Mouse (Mus musculus) testis, adult 10 weeks (tissue): Measurements from ENCODE around the gene Olfr62. TPM values are rescaled to one million over a fixed set of nuclear protein-coding genes. Genes with fewer than 3 reads are reported as not detected.

Experiments
- polyA plus RNA-seq: library from polyadenylated mRNA; stranded (reverse); fragments of 350-450 nt; fragmentation: Illumina TruSeq; extraction: RNeasy Lipid Tissue Mini Kit (QIAGEN cat#74804); gene quantifications from one replicate; pipeline ENCODE4 v1.2.3, GENCODE M21; 2014; ENCODE audit warnings: low read depth, low replicate concordance

Gene Olfr62
- 0.25 TPM for polyA plus RNA-seq

DNA sequence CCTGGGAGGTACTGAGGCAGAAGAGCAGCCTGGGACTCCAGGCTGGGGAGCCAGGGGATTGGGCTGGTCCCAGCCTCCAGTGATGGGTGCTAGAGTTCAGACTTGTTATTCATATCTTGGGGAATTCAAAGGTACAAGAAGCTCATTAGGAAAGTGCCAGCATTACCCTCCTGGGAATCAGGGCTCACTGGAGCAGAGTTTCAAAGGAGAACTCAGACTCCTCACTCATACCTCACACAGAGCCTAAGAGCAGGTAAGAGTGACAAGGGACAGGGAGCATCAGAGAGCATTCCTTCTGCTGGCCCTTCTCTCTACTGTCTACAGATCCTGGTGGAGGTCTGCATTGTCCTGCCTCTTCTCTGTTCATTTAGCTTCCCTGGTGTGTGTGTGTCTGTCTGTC lies at the start of gene Olfr62:
Gene Olfr62 (plus strand): TSS at position 301 of the 400 bp plus-strand sequence.

DNA sequence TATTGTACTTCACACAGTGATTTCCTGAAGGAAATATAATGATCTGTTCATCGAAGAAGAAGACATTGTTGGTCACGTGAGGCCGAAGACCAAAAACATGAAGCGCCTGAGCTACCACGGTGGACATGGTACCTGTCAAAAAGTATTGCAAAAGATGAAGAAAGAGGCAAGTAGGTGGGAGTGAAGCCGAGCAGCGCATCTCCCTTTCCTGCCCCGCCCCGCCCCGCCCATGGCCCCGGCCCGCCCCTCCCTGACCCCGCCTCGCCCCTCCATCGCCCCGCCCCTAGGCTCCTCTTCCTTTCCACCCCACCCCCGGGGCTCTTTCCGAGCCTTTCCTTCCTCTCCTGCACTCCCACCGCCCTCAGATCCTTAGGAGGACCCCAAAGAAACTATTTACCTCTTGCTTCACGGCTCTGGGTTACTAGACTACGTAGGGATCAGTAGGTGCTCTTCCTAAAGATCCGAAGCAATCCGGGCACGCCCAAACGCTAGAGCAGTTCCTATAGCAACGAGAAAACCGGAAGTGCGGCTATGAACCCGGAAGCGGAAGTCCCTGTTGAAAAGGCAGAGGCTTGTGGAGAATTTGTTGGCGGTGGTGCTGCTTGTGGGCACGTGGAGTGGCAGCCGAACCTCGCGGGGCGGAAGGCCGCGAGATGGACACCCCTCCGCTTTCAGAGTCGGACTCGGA lies 38.3 kb upstream of the Olfr62 start, which contains the start of the genes Cfap57 and Ebna1bp2:
Gene Cfap57 (minus strand): TSS at position 499 of the 688 bp plus-strand sequence.
Gene Ebna1bp2 (plus strand): TSS at position 521 of the 688 bp plus-strand sequence.

DNA sequence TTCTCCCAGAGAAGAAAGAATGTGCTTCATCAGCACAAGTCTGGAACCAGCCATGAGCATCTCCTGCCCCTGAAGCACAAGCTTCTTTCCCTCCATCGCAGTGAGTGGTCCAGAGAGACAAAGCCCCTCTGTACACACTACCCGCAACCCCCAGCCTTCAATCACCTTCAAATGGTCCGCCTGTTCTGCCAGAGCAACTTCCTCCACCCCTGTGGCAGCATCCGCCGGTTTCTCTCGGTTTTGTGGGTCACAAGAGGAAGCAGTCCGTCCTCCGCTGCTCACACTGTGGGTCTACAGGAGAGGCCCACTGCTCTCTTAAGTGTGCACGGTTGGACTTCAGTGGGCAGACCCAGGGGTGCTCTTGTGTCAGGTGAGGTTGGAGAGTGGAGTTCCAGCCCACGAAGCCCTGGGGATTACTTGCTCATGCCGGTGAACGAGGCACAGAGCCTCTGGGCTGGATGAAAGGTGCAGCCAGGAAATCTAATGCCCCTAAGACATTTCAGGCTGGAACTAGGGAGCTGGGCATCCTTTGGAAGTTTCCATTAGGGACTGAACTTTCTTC lies 33.7 kb downstream of the Olfr62 start, which contains the start of gene Olfr1342:
Gene Olfr1342 (minus strand): TSS at position 345 of the 562 bp plus-strand sequence.

DNA sequence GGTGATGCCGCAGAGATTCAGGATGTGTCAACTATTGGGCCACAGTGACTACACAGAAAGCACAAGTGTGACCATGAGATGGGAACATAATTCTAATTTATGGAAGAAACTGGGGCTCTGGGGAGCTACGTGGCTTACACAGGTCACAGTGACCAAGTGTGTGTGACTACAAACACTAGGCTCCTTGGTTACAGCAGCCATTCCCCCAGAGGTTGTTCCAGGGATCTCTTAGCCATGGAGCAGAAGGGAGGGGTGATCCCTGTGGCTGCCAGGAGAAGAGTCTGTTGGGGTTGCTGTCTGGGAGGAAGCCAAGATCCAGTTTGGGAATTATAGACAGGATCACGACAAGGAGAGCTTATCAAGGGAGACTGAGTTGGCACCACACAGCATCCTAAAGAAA lies 44.5 kb downstream of the Olfr62 start, which contains the start of gene Olfr1341:
Gene Olfr1341 (plus strand): TSS at position 301 of the 400 bp plus-strand sequence.

Other genes starting within 250 kb of the Olfr62 start
- 1.6 TPM for gene Szt2, start 249.7 kb upstream of the Olfr62 start, polyA plus RNA-seq
- gene Med8, start 249.6 kb upstream of the Olfr62 start, polyA plus RNA-seq = 38.6 TPM
- 2.8 TPM for gene Elovl1, start 230.9 kb upstream of the Olfr62 start, polyA plus RNA-seq
- gene Cdc20, start 221.6 kb upstream of the Olfr62 start, polyA plus RNA-seq = 23.1 TPM
- not detected for gene Mpl, start 201.4 kb upstream of the Olfr62 start, polyA plus RNA-seq
- gene Tie1, start 168.9 kb upstream of the Olfr62 start, polyA plus RNA-seq = 0.18 TPM
- not detected for gene 2610528J11Rik, start 132.0 kb upstream of the Olfr62 start, polyA plus RNA-seq
- not detected for gene Tmem125, start 114.9 kb upstream of the Olfr62 start, polyA plus RNA-seq
- gene Cfap57, start 38.2 kb upstream of the Olfr62 start, polyA plus RNA-seq = 92.6 TPM
- gene Ebna1bp2, start 38.2 kb upstream of the Olfr62 start, polyA plus RNA-seq = 39.9 TPM
- gene Olfr1342, start 33.8 kb downstream of the Olfr62 start, polyA plus RNA-seq = not detected
- not detected for gene Olfr1341, start 44.6 kb downstream of the Olfr62 start, polyA plus RNA-seq
- not detected for gene Olfr1340, start 61.2 kb downstream of the Olfr62 start, polyA plus RNA-seq
- gene Olfr1339, start 73.2 kb downstream of the Olfr62 start, polyA plus RNA-seq = not detected
- not detected for gene Olfr1338, start 99.8 kb downstream of the Olfr62 start, polyA plus RNA-seq
- not detected for gene Olfr1337, start 123.6 kb downstream of the Olfr62 start, polyA plus RNA-seq
- gene Olfr1335, start 151.0 kb downstream of the Olfr62 start, polyA plus RNA-seq = not detected
- 0.07 TPM for gene Olfr1333, start 177.3 kb downstream of the Olfr62 start, polyA plus RNA-seq
- gene Olfr1331, start 205.7 kb downstream of the Olfr62 start, polyA plus RNA-seq = not detected
- not detected for gene Olfr1330, start 229.6 kb downstream of the Olfr62 start, polyA plus RNA-seq